10 mouse cellular contexts compared by ENCODE assay signal in the genomic region with DNA sequence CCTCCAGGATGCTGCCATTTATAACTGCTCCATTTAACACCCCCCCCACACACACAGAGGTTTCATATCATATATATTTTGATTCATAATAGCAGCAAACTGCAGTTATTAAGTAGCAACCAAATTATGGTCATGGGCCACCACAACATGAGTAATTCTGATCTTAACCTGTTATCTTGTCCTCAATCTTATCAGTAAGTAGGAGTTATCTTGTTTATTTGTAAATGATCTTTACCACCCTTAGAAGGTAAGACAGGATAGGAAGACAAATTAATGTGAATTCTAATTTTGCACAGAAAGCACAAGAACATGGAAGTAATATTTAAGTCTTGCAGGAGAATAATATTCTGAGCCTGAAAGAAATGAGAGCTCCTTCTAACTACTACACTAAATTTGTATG. TPM values are rescaled to one million over a fixed set of nuclear protein-coding genes. Genes with fewer than 3 reads are reported as not detected.
DNase-seq lines count a peak whose midpoint lies in the region; ATAC-seq and TF ChIP-seq lines count a peak whose summit lies in the region.
"Had no signal": no experiment of that assay in that cellular context is flagged by ENCODE, and none has a peak within 500 bp of the region (broad histone marks: within the 10 kb centered on the region; RNA-seq: fewer than 3 reads in every experiment).

No protein-coding gene starts in this region.

- DNase-seq in heart, embryonic 10.5 days (ENCODE audit: low spot score) = no peak
- DNase-seq in heart, postnatal 25 days (ENCODE audit: low spot score) = no peak
- DNase-seq in G1E (ENCODE audit: low spot score) = no peak
- no peak for DNase-seq in midbrain, embryonic 11.5 days (ENCODE audit: low spot score, missing footprints)
- no peak for DNase-seq in adrenal gland, postnatal 25 days
- no peak for DNase-seq in right cerebral cortex, postnatal 14 days
- no peak for DNase-seq in kidney, postnatal 36 days
- DNase-seq: adrenal gland, adult 2 months; retina, postnatal 1 day had no signal

- no peak overlapping the region for H3K27ac ChIP-seq in heart, embryonic 10.5 days
- no peak overlapping the region for H3K27ac ChIP-seq in hindbrain, embryonic 15.5 days (replicated peaks)
- H3K27ac ChIP-seq in midbrain, embryonic 11.5 days (ENCODE audit: low read depth, low read length) = no peak overlapping the region

- intact Hi-C loops in heart, postnatal 25 days (cut with DNase I) = loop anchor here (2.0 kb wide), 1 partner anchor 31 kb away; the partner anchor contains the start of gene Ndufab1

- ATAC-seq in G1E (ENCODE audit: extremely low read depth, insufficient number of reproducible peaks, low FRiP score, poor library complexity, severe bottlenecking) = no peak
- no peak for ATAC-seq in hindbrain, embryonic 15.5 days (ENCODE audit: low FRiP score, low read depth)
- ATAC-seq in midbrain, embryonic 11.5 days (ENCODE audit: low FRiP score) = no peak

- H3K4me2 ChIP-seq in hindbrain, embryonic 15.5 days = peak overlapping the region; percentile 91
- peak overlapping the region; percentile 66 for H3K4me2 ChIP-seq in midbrain, embryonic 11.5 days

- H3K4me1 ChIP-seq in heart, embryonic 10.5 days = peaks cover 12% of the 10 kb centered on the region
- peaks cover 19% of the 10 kb centered on the region for H3K4me1 ChIP-seq in G1E (ENCODE audit: insufficient read depth, low read depth, low read length)
- H3K4me1 ChIP-seq in hindbrain, embryonic 15.5 days (replicated peaks) = peaks cover 13% of the 10 kb centered on the region
- H3K4me1 ChIP-seq in midbrain, embryonic 11.5 days (ENCODE audit: control insufficient read depth, insufficient read depth, low read length) = peaks cover 12% of the 10 kb centered on the region; the same call in 1 of the 2 replicates

- H3K27me3 ChIP-seq in heart, embryonic 10.5 days (ENCODE audit: insufficient read depth, poor library complexity, severe bottlenecking) = no peaks in the 10 kb centered on the region
- H3K27me3 ChIP-seq in G1E (ENCODE audit: insufficient read depth, low read length) = no peaks in the 10 kb centered on the region
- H3K27me3 ChIP-seq in hindbrain, embryonic 15.5 days = no peaks in the 10 kb centered on the region
- no peaks in the 10 kb centered on the region for H3K27me3 ChIP-seq in midbrain, embryonic 11.5 days (ENCODE audit: control insufficient read depth, insufficient read depth, low read length)

- no peaks in the 10 kb centered on the region for H3K9me3 ChIP-seq in heart, embryonic 10.5 days
- no peaks in the 10 kb centered on the region for H3K9me3 ChIP-seq in G1E (replicated peaks)
- no peaks in the 10 kb centered on the region for H3K9me3 ChIP-seq in hindbrain, embryonic 15.5 days
- H3K9me3 ChIP-seq in midbrain, embryonic 11.5 days (ENCODE audit: control insufficient read depth, low read length) = no peaks in the 10 kb centered on the region

- H3K36me3 ChIP-seq in heart, embryonic 10.5 days = peaks cover 42% of the 10 kb centered on the region
- H3K36me3 ChIP-seq in G1E (replicated peaks) = peaks cover 66% of the 10 kb centered on the region
- H3K36me3 ChIP-seq in hindbrain, embryonic 15.5 days = peaks cover 19% of the 10 kb centered on the region
- H3K36me3 ChIP-seq in midbrain, embryonic 11.5 days (ENCODE audit: control insufficient read depth, insufficient read depth, low read length) = peaks cover 3% of the 10 kb centered on the region; the same call in 1 of the 2 replicates

- H3K9ac ChIP-seq in hindbrain, embryonic 15.5 days = no peak overlapping the region
- H3K9ac ChIP-seq in midbrain, embryonic 11.5 days (ENCODE audit: low read length) = no peak overlapping the region; the same call in 1 of the 2 replicates

- TF ChIP-seq CTCF in G1E (IDR thresholded peaks at IDR 0.05; ENCODE audit: low read depth, low read length) = no peak

- peak overlapping the region; percentile 85 for H3K4me3 ChIP-seq in heart, embryonic 10.5 days
- peak overlapping the region; percentile 89 for H3K4me3 ChIP-seq in G1E (ENCODE audit: low read depth, low read length)
- peak overlapping the region; percentile 91 for H3K4me3 ChIP-seq in hindbrain, embryonic 15.5 days
- peak overlapping the region; percentile 73 for H3K4me3 ChIP-seq in midbrain, embryonic 11.5 days (ENCODE audit: low read depth, low read length)

RNA-seq across cellular contexts. Expression of gene Palb2, which starts 1.0 kb away (rescaled TPM):
- polyA plus RNA-seq in heart, embryonic 10.5 days (2016; fragmentation: Nextera tagmentation; extraction: Ambion mirVana) = 13.4 and 17.9 TPM in 2 replicates
- under 1 TPM; 0.52 to 0.70 TPM for total RNA-seq in heart, postnatal 25 days (2021)
- total RNA-seq in G1E (2014; fragmentation: Nextera tagmentation) = 46.1 and 49.8 TPM in 2 replicates
- total RNA-seq in G1E (2017) = 31.0 and 41.1 TPM in 2 replicates
- polyA plus RNA-seq in G1E (2012) = 3.7 and 6.4 TPM in 2 replicates
- 5.4 and 6.1 TPM in 2 replicates for polyA plus RNA-seq in hindbrain, embryonic 15.5 days (2015; fragmentation: Nextera tagmentation; extraction: Ambion mirVana)
- 19.0 and 22.6 TPM in 2 replicates for polyA plus RNA-seq in midbrain, embryonic 11.5 days (2014; fragmentation: Nextera tagmentation; extraction: Ambion mirVana)
- total RNA-seq in adrenal gland, postnatal 25 days (2021) = 2.8 and 3.2 TPM in 2 replicates

RNA-seq across cellular contexts. Expression of gene Dctn5, which starts 1.0 kb away (rescaled TPM):
- polyA plus RNA-seq in heart, embryonic 10.5 days (2016; fragmentation: Nextera tagmentation; extraction: Ambion mirVana) = 83.4 and 102 TPM in 2 replicates
- 10 to 100 TPM; 25.8 to 28.6 TPM for total RNA-seq in heart, postnatal 25 days (2021)
- total RNA-seq in G1E (2014; fragmentation: Nextera tagmentation) (66.3 and 96.8 TPM in 2 replicates), G1E (2017) (116 and 125 TPM in 2 replicates)
- 5.7 and 6.2 TPM in 2 replicates for polyA plus RNA-seq in G1E (2012)
- polyA plus RNA-seq in hindbrain, embryonic 15.5 days (2015; fragmentation: Nextera tagmentation; extraction: Ambion mirVana) = 154 and 157 TPM in 2 replicates
- 140 and 141 TPM in 2 replicates for polyA plus RNA-seq in midbrain, embryonic 11.5 days (2014; fragmentation: Nextera tagmentation; extraction: Ambion mirVana)
- total RNA-seq in adrenal gland, postnatal 25 days (2021) = 60.0 and 77.0 TPM in 2 replicates

RNA-seq across cellular contexts. Expression of gene Plk1, which starts 27.4 kb away (rescaled TPM):
- 143 and 172 TPM in 2 replicates for polyA plus RNA-seq in heart, embryonic 10.5 days (2016; fragmentation: Nextera tagmentation; extraction: Ambion mirVana)
- 1 to 10 TPM in 1 of 2 experiments, under 1 TPM in 1; 0.81 to 1.2 TPM for total RNA-seq in heart, postnatal 25 days (2021)
- 103 and 128 TPM in 2 replicates for total RNA-seq in G1E (2014; fragmentation: Nextera tagmentation)
- total RNA-seq in G1E (2017) = 35.0 and 51.6 TPM in 2 replicates
- 83.0 and 96.3 TPM in 2 replicates for polyA plus RNA-seq in G1E (2012)
- 21.8 and 28.9 TPM in 2 replicates for polyA plus RNA-seq in hindbrain, embryonic 15.5 days (2015; fragmentation: Nextera tagmentation; extraction: Ambion mirVana)
- polyA plus RNA-seq in midbrain, embryonic 11.5 days (2014; fragmentation: Nextera tagmentation; extraction: Ambion mirVana) = 114 and 129 TPM in 2 replicates
- total RNA-seq in adrenal gland, postnatal 25 days (2021) = 8.1 and 10.2 TPM in 2 replicates

RNA-seq across cellular contexts. Expression of gene Ndufab1, which starts 30.1 kb away (rescaled TPM):
- polyA plus RNA-seq in heart, embryonic 10.5 days (2016; fragmentation: Nextera tagmentation; extraction: Ambion mirVana) = 1,058 and 1,342 TPM in 2 replicates
- total RNA-seq in heart, postnatal 25 days (2021) = 1,000 to 10,000 TPM; 1,585 to 1,678 TPM
- total RNA-seq in G1E (2014; fragmentation: Nextera tagmentation) = 161 and 182 TPM in 2 replicates
- 89.3 and 121 TPM in 2 replicates for total RNA-seq in G1E (2017)
- polyA plus RNA-seq in G1E (2012) = 1,259 and 1,762 TPM in 2 replicates
- polyA plus RNA-seq in hindbrain, embryonic 15.5 days (2015; fragmentation: Nextera tagmentation; extraction: Ambion mirVana) = 668 and 708 TPM in 2 replicates
- polyA plus RNA-seq in midbrain, embryonic 11.5 days (2014; fragmentation: Nextera tagmentation; extraction: Ambion mirVana) = 688 and 709 TPM in 2 replicates
- 407 and 491 TPM in 2 replicates for total RNA-seq in adrenal gland, postnatal 25 days (2021)

RNA-seq across cellular contexts. Expression of gene Ern2, which starts 54.2 kb away (rescaled TPM):
- not detected in 2 replicates for polyA plus RNA-seq in heart, embryonic 10.5 days (2016; fragmentation: Nextera tagmentation; extraction: Ambion mirVana)
- not detected for total RNA-seq in heart, postnatal 25 days (2021)
- total RNA-seq in G1E (2014; fragmentation: Nextera tagmentation) (not detected in 2 replicates), G1E (2017) (not detected in 2 replicates)
- not detected in 2 replicates for polyA plus RNA-seq in G1E (2012)
- polyA plus RNA-seq in hindbrain, embryonic 15.5 days (2015; fragmentation: Nextera tagmentation; extraction: Ambion mirVana) = 1.1 and 1.3 TPM in 2 replicates
- polyA plus RNA-seq in midbrain, embryonic 11.5 days (2014; fragmentation: Nextera tagmentation; extraction: Ambion mirVana) = 0.04 and 0.07 TPM in 2 replicates
- total RNA-seq in adrenal gland, postnatal 25 days (2021) = 0.15 TPM in 1 of 2 replicates, not detected in the other

Comparison
In these comparisons a context has a peak if more than half of its experiments do, and no peak if none do; other contexts are left out.
1. RNA of gene Dctn5, which starts 1.0 kb away (polyA plus RNA-seq): 154 to 157 TPM in hindbrain, embryonic 15.5 days, 140 to 141 TPM in midbrain, embryonic 11.5 days and 83.4 to 102 TPM in heart, embryonic 10.5 days; 5.7 to 6.2 TPM in G1E; every median in the first group is over 10 times any median in the second.
2. Peak in every context shown above with its lines, with median percentiles within 50 percentile points of each other: H3K4me3 ChIP-seq.